Comparison of ENCODE assay signal across 8 mouse cellular contexts in the genomic region with DNA sequence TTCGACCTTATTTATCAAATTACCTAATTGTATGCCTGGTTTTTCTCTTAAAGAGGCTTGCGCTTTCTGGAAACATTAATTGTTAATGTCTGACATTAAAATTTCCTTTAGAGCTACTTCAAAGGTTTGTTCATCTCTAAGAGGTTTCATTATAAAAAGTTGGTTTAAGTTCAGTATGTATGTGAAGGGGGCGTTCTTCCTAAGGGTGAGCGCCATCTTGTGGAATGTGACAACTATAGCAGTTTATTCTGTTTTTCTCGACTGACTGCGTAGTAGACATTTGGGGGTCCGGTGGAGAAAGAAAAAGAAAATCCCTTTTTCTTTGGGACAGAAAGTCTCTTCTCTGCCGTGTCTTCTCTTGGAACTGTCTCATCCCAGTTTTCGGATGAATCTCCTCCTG. TPM values are rescaled to one million over a fixed set of nuclear protein-coding genes. Genes with fewer than 3 reads are reported as not detected.
DNase-seq lines count a peak whose midpoint lies in the region; ATAC-seq lines count a peak whose summit lies in the region.

No protein-coding gene starts in this region.

- no peak overlapping the region for H3K9ac ChIP-seq in kidney, embryonic 15.5 days
- H3K9ac ChIP-seq in lung, embryonic 15.5 days, result no peak overlapping the region

- H3K36me3 ChIP-seq in kidney, embryonic 15.5 days, result no peaks in the 10 kb centered on the region
- no peaks in the 10 kb centered on the region for H3K36me3 ChIP-seq in lung, embryonic 15.5 days

- no peak overlapping the region for H3K27ac ChIP-seq in kidney, embryonic 15.5 days
- H3K27ac ChIP-seq in lung, embryonic 15.5 days, result no peak overlapping the region

- 25% methylated on average over 9 of the region's 9 CpGs for WGBS in kidney, embryonic 15.5 days
- WGBS in lung, embryonic 15.5 days, result 18% methylated on average over 9 of the region's 9 CpGs

- no peaks in the 10 kb centered on the region for H3K27me3 ChIP-seq in kidney, embryonic 15.5 days
- no peaks in the 10 kb centered on the region for H3K27me3 ChIP-seq in lung, embryonic 15.5 days

- H3K4me1 ChIP-seq in kidney, embryonic 15.5 days, result peaks cover 8% of the 10 kb centered on the region
- H3K4me1 ChIP-seq in lung, embryonic 15.5 days, result peaks cover 10% of the 10 kb centered on the region; the same call in 1 of the 2 replicates

- no peak overlapping the region for H3K4me3 ChIP-seq in kidney, embryonic 15.5 days (replicated peaks)
- no peak overlapping the region for H3K4me3 ChIP-seq in lung, embryonic 15.5 days

- no peak overlapping the region for H3K4me2 ChIP-seq in kidney, embryonic 15.5 days
- H3K4me2 ChIP-seq in lung, embryonic 15.5 days, result peak overlapping the region; percentile 21; the same call in 1 of the 2 replicates

- ATAC-seq in kidney, embryonic 15.5 days (replicated peaks; ENCODE audit: low FRiP score), result no peak
- ATAC-seq in lung, embryonic 15.5 days (ENCODE audit: borderline replicate concordance, extremely low read depth, low FRiP score, low TSS enrichment), result peak; percentile 43; the same call in 1 of the 2 replicates

- DNase-seq in adrenal gland, postnatal 14 days, result peak; percentile 32
- no peak for DNase-seq in adrenal gland, adult 2 months
- DNase-seq in kidney, postnatal 4 days, result peak; percentile 31 to 47
- DNase-seq in brain, adult 2 months (ENCODE audit: low read depth, low spot score), result peak; percentile 72
- DNase-seq in yolk sac, embryonic 10.5 days (ENCODE audit: low spot score), result no peak
- DNase-seq in layer of hippocampus, adult 9-10 months (ENCODE audit: low spot score), result no peak

- no peaks in the 10 kb centered on the region for H3K9me3 ChIP-seq in kidney, embryonic 15.5 days (replicated peaks)
- no peaks in the 10 kb centered on the region for H3K9me3 ChIP-seq in lung, embryonic 15.5 days

RNA-seq across cellular contexts. Expression of a gene that starts 32.4 kb away (rescaled TPM):
- total RNA-seq in adrenal gland, postnatal 14 days (2021), result 4.8 and 5.2 TPM in 2 replicates
- total RNA-seq in adrenal gland, adult 2 months (2021), result 1 to 10 TPM; 2.5 to 7.1 TPM
- polyA plus RNA-seq in adrenal gland, adult 2 months (2012; rRNA removed), result 0.26 and 0.30 TPM in 2 replicates
- polyA plus RNA-seq in kidney, embryonic 15.5 days (2015; fragmentation: Nextera tagmentation; extraction: Ambion mirVana), result 8.7 and 8.8 TPM in 2 replicates
- 3.7 and 3.8 TPM in 2 replicates for polyA plus RNA-seq in lung, embryonic 15.5 days (2015; fragmentation: Nextera tagmentation; extraction: Ambion mirVana)

Comparison
In these comparisons a context has a peak if more than half of its experiments do, and no peak if none do; other contexts are left out.
1. DNase-seq: peak in adrenal gland, postnatal 14 days (single experiment), kidney, postnatal 4 days (2 of 2) and brain, adult 2 months (single experiment); none in adrenal gland, adult 2 months (single experiment), yolk sac, embryonic 10.5 days (single experiment) and layer of hippocampus, adult 9-10 months (single experiment).